Mouse (Mus musculus) intestine, embryonic 14.5 days (tissue): ENCODE data around the gene Il6st. TPM values are rescaled to one million over a fixed set of nuclear protein-coding genes. Genes with fewer than 3 reads are reported as not detected.

Experiments
- ATAC-seq: fragments of 200-750 bp; cut with Nextera tagmentation; replicated peaks from 2 replicates; pipeline ENCODE4 v1.8.0; 2017; ENCODE audit warnings: low read depth, moderate number of reproducible peaks, moderate TSS enrichment, moderate library complexity; ENCODE audit not compliant: low FRiP score, low TSS enrichment
- DNase-seq: peaks from one replicate; pipeline ENCODE4 v3.0.0-alpha.2; 2018; ENCODE audit warnings: low spot score
- H3K27ac ChIP-seq: fragments of 300-500 bp; sonication (generic); 2 replicates; pipeline ENCODE4 v1.5.1; 2014; ENCODE audit warnings: low read depth, mild to moderate bottlenecking, control low read depth
- H3K27me3 ChIP-seq: fragments of 300-500 bp; sonication (generic); replicated peaks from 2 replicates; pipeline ENCODE4 v1.6.1; 2014; ENCODE audit warnings: low read length, control low read depth; ENCODE audit not compliant: control insufficient read depth, insufficient read depth
- H3K36me3 ChIP-seq: fragments of 300-500 bp; sonication (generic); 2 replicates; pipeline ENCODE4 v1.6.1; 2014; ENCODE audit warnings: low read length, control low read depth; ENCODE audit not compliant: control insufficient read depth, insufficient read depth
- H3K4me1 ChIP-seq: fragments of 300-500 bp; sonication (generic); replicated peaks from 2 replicates; pipeline ENCODE4 v1.6.1; 2014; ENCODE audit warnings: low read length, control low read depth, mixed read lengths; ENCODE audit not compliant: control insufficient read depth, insufficient read depth
- H3K4me2 ChIP-seq: fragments of 300-500 bp; sonication (generic); 2 replicates; pipeline ENCODE4 v1.6.1; 2014; ENCODE audit warnings: low read length
- H3K4me3 ChIP-seq: fragments of 300-500 bp; sonication (generic); 2 replicates; pipeline ENCODE4 v1.5.1; 2014; ENCODE audit warnings: low read depth, low read length, control low read depth, mixed read lengths
- H3K9ac ChIP-seq: fragments of 300-500 bp; sonication (generic); 2 replicates; pipeline ENCODE4 v1.6.1; 2014; ENCODE audit warnings: mild to moderate bottlenecking, low read length
- H3K9me3 ChIP-seq: fragments of 300-500 bp; sonication (generic); 2 replicates; pipeline ENCODE4 v1.6.1; 2016; ENCODE audit warnings: low read length, control low read depth; ENCODE audit not compliant: control insufficient read depth
- WGBS: fragments of 180-500 bp; shearing (Covaris S2); extraction: QIAGEN DNeasy Blood & Tissue Kit; methylation state at CpG from one replicate; pipeline ENCODE4 v1.1.7; 2014; 5-methylcytosine and 5-hydroxymethylcytosine counted together
- polyA plus RNA-seq: library from polyadenylated mRNA; unstranded; fragments of >200 nt; fragmentation: Nextera tagmentation; extraction: Ambion mirVana; gene quantifications from 2 replicates; pipeline ENCODE4 v1.2.1, GENCODE M21; 2014

The Il6st gene
- polyA plus RNA-seq, 1 experiment from 2014 or later = 46.5 TPM

DNA sequence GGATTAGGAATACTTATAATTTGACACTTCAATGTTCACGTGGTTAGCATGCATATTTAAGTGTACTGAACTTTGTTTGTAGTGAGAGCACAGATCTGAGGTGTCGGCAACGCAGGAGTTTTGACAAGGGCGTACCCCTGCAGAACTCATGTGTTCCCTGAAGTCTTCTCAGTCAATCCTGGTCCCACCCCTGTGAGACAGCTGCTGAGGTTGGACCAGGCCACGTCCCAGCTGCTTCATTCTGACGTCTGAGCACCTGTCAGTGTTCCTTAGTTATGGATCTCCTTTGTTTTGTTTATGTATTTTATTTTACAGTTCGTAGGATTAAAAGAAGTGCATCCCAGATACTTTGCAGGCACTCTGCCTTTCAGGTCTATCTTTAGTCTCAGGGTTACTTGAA is 19.1 kb downstream of the Il6st start:
- 74% methylated on average over 7 of the region's 7 CpGs for WGBS
- ATAC-seq (no peak), DNase-seq (no peak)
- no peak overlapping the region for H3K27ac ChIP-seq
- H3K4me2 ChIP-seq = no peak overlapping the region
- no peak overlapping the region for H3K4me3 ChIP-seq
- H3K9ac ChIP-seq = no peak overlapping the region
- no peaks in the 10 kb centered on the region for H3K4me1 ChIP-seq
- no peaks in the 10 kb centered on the region for H3K27me3 ChIP-seq
- peaks cover 79% of the 10 kb centered on the region for H3K36me3 ChIP-seq
- H3K9me3 ChIP-seq = no peaks in the 10 kb centered on the region

DNA sequence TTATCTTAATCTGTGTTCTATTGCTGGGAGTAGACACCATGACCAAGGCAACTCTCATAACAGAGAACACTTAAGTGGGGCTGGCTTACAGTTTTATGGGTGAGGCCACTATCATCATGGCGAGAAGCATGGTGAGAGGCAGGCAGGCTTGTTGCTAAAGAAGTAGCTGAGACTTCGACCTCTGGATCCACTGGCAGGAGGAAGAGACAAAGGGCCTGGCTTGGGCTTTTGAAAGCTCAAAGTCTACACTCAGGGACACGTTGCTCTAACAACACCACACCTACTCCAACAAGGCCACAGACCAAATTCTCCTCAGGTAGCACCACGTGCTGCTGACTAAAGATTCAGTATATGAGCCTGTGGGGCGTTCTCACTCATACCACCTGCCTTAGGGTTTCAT is 22.4 kb downstream of the Il6st start:
- Histone ChIP-seq H3K9ac (no peak overlapping the region), H3K36me3 (peaks cover 87% of the 10 kb centered on the region), H3K4me3 (no peak overlapping the region), H3K27ac (no peak overlapping the region), H3K9me3 (no peaks in the 10 kb centered on the region), H3K4me1 (no peaks in the 10 kb centered on the region), H3K4me2 (no peak overlapping the region), H3K27me3 (no peaks in the 10 kb centered on the region)
- ATAC-seq (no peak), DNase-seq (no peak)
- 96% methylated on average over 5 of the region's 5 CpGs for WGBS

GRCm38 (mm10) chr13:112486676-112487075 is 22.8 kb downstream of the Il6st start:
- Histone ChIP-seq H3K4me3 (no peak overlapping the region), H3K4me2 (no peak overlapping the region), H3K36me3 (peaks cover 87% of the 10 kb centered on the region), H3K4me1 (no peaks in the 10 kb centered on the region), H3K9me3 (no peaks in the 10 kb centered on the region), H3K27ac (no peak overlapping the region), H3K27me3 (no peaks in the 10 kb centered on the region), H3K9ac (no peak overlapping the region)
- ATAC-seq (no peak), DNase-seq (no peak)
- WGBS = 98% methylated on average over 5 of the region's 5 CpGs

DNA sequence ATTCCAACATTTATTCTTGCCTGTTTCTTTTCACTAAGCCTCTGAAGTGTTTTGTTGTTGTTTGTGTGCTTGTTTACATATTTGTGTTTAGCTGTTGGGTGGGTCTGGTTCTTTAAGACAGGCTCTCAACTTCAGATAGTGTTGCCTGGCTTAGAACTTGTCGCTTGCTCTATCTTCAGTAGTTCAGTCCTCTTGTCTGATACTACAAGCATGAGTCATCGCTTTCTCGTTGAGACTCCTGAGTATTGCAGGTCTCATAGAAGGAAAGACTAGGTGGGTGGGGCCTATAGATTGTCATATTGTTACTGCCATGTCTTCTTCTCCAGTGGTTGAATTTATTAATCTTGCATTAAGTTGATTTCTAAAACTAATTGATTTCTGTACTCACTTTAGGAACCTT is 26.2 kb downstream of the Il6st start:
- H3K27me3 ChIP-seq = no peaks in the 10 kb centered on the region
- H3K4me1 ChIP-seq = no peaks in the 10 kb centered on the region
- H3K9ac ChIP-seq = no peak overlapping the region
- peaks cover 77% of the 10 kb centered on the region for H3K36me3 ChIP-seq
- H3K27ac ChIP-seq = no peak overlapping the region
- WGBS = 96% methylated on average over 3 of the region's 3 CpGs
- no peak overlapping the region for H3K4me2 ChIP-seq
- DNase-seq (no peak), ATAC-seq (no peak)
- no peaks in the 10 kb centered on the region for H3K9me3 ChIP-seq
- H3K4me3 ChIP-seq = no peak overlapping the region

- Histone ChIP-seq H3K27me3 (no peaks in the 10 kb centered on the region), H3K36me3 (peaks cover 76% of the 10 kb centered on the region), H3K4me2 (no peak overlapping the region), H3K27ac (no peak overlapping the region), H3K4me3 (no peak overlapping the region), H3K4me1 (no peaks in the 10 kb centered on the region), H3K9ac (no peak overlapping the region), H3K9me3 (no peaks in the 10 kb centered on the region)
- 80% methylated on average over 14 of the region's 14 CpGs for WGBS
- DNase-seq (no peak), ATAC-seq (no peak)
These were observed 27.9 kb downstream of the Il6st start for GRCm38 (mm10) chr13:112491636-112492284.

GRCm38 (mm10) chr13:112492285-112492678 is 28.4 kb downstream of the Il6st start:
- H3K36me3 ChIP-seq = peaks cover 76% of the 10 kb centered on the region
- H3K4me1 ChIP-seq = no peaks in the 10 kb centered on the region
- H3K4me2 ChIP-seq = no peak overlapping the region
- WGBS = 74% methylated on average over 1 of the region's 1 CpGs
- no peak for DNase-seq
- no peak overlapping the region for H3K9ac ChIP-seq
- no peak overlapping the region for H3K27ac ChIP-seq
- H3K9me3 ChIP-seq = no peaks in the 10 kb centered on the region
- no peak overlapping the region for H3K4me3 ChIP-seq
- ATAC-seq = no peak
- no peaks in the 10 kb centered on the region for H3K27me3 ChIP-seq

DNA sequence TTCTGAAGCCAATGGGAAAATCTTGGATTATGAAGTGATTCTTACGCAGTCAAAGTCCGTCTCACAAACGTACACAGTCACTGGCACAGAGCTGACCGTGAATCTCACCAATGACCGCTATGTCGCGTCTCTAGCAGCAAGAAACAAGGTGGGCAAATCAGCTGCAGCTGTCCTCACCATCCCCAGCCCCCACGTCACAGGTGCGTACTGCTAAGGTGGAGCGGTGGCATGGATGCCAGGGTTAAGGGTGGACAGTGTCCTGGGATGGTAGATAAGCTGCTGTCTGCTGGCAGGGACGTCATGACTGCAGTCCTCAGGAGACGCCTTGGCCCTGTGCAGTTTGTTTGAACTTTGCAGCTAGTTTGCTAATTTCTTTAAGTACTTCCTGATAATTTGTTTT is 30.7 kb downstream of the Il6st start:
- H3K27ac ChIP-seq = no peak overlapping the region
- 91% methylated on average over 12 of the region's 12 CpGs for WGBS
- H3K9me3 ChIP-seq = no peaks in the 10 kb centered on the region
- no peaks in the 10 kb centered on the region for H3K4me1 ChIP-seq
- DNase-seq = no peak
- ATAC-seq = no peak
- peaks cover 85% of the 10 kb centered on the region for H3K36me3 ChIP-seq
- no peaks in the 10 kb centered on the region for H3K27me3 ChIP-seq
- no peak overlapping the region for H3K4me2 ChIP-seq
- H3K4me3 ChIP-seq = no peak overlapping the region
- no peak overlapping the region for H3K9ac ChIP-seq

GRCm38 (mm10) chr13:112500027-112500426 is 36.2 kb downstream of the Il6st start:
- no peak overlapping the region for H3K4me2 ChIP-seq
- H3K4me3 ChIP-seq = no peak overlapping the region
- no peaks in the 10 kb centered on the region for H3K27me3 ChIP-seq
- DNase-seq (no peak), ATAC-seq (no peak)
- WGBS = 95% methylated on average over 4 of the region's 4 CpGs
- peaks cover 95% of the 10 kb centered on the region for H3K36me3 ChIP-seq
- no peaks in the 10 kb centered on the region for H3K4me1 ChIP-seq
- no peaks in the 10 kb centered on the region for H3K9me3 ChIP-seq
- H3K9ac ChIP-seq = no peak overlapping the region
- H3K27ac ChIP-seq = no peak overlapping the region

- ATAC-seq = no peak
- no peaks in the 10 kb centered on the region for H3K27me3 ChIP-seq
- peaks cover 95% of the 10 kb centered on the region for H3K36me3 ChIP-seq
- H3K4me3 ChIP-seq = no peak overlapping the region
- H3K9me3 ChIP-seq = no peaks in the 10 kb centered on the region
- DNase-seq = no peak
- WGBS = 76% methylated on average over 9 of the region's 9 CpGs
- H3K4me2 ChIP-seq = no peak overlapping the region
- H3K4me1 ChIP-seq = no peaks in the 10 kb centered on the region
- H3K9ac ChIP-seq = no peak overlapping the region
- no peak overlapping the region for H3K27ac ChIP-seq
These were observed 36.6 kb downstream of the Il6st start for GRCm38 (mm10) chr13:112500466-112500865.
